Mouse (Mus musculus): ENCODE data around the gene Cd164l2.
A peak's percentile ranks its signal among the peaks of the same experiment; 100 is the strongest.

The Cd164l2 gene

DNA sequence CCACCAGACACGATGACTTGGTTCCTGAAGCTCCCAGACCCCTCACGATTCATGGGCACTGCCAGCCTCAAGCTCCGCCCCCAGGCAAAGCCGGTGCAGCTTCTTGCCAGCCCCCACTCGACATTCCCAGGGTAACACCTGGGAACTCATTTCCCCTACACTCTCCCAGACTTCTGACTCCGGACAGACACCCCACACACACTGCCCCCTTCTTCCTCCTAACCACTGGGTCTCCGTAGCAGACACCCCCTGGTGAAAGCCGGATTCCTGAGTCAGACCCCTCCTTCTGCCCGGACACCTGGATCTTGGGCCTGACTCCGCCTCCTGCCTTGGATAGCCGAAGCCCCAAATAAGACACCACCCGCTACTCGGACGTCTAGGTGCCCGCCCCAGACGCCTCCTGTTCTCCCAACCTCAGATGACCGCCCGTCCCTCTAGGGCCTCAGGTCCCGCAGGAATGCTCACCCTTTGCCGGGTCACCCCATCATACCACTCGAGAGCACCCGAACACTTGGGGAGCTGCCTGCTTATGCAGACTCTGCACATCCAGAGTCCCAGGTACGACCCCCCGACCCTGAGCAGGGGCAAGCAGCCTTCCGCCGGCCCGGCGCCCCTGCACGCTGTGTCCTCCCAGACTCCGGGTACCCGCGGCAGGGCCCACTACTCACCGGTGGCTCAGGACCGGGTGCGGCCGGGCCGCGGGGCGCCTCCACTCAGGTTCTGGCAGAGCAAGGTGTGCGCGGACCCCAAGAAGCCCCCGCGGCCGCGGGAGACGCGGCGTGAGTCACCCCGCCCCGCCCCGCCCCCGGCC is at the start of gene Cd164l2, which contains the start of gene Gpr3:
Gene Cd164l2, plus strand, starts transcription at position 381 of the 811 bp plus-strand sequence.
Gene Gpr3, minus strand, starts transcription at position 786 of the 811 bp plus-strand sequence.
- no peak for DNase-seq (ENCODE audit: low spot score)

DNA sequence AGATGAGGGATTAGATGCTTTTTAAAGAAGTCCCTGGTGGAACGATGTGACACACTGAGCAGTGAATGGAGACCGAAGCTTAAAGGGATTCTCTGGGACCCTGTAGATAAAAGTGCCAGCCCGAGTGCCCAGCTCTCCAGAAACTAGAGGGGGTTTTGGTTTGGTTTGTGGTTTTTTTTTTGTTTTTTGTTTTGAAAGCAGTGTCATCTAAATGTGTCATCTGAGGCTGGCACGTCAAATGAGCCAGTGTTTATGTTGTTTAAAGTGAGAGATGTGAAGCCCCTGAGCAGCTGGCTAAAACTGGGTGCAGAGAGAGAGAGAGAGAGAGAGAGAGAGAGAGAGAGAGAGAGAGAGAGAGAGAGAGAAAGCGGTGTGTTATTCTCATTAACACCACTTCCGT is 49.7 kb upstream of the Cd164l2 start:
- no peak for DNase-seq (ENCODE audit: low spot score)

GRCm38 (mm10) chr4:133166773-133167172 is 45.2 kb upstream of the Cd164l2 start:
- DNase-seq (ENCODE audit: low spot score) = no peak

DNA sequence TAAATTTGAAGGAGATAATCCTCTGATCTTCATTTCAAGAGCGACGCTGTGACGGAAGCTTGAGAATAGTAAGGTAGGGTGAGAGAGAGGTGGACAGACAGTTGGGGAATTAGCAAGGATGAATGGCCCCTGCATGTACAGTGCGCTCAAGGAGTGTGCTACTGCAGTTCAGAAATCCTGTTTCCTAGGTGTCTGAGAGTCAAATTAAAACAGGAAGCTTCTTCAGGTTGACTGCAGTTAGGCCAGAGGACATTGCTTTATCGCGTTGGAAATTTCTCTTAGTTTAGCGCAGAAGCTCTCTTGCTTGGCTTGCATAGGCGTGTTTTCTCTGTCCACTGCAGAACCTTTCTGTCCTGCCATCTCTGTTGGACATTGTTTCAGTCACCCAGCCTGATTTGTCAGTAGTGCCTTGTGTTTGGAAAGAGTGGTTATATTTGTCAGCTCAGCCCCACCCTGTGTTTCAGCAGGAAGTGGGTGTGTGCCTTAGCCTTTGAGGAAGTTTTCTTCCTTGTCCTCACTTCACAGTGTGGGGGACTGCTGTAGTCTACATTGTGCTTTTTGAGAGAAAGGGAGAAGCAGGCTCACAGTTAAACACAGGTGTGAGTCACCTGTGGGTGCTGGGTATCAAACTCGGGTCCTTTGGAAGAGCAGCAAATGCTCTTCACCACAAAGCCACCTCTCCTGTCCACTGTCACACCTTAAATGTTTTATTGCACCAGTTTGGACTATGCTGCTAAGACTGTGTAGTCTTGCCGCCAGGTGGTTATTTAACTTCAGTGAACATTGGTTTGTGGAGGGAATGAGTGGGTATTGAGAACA is 42.5 kb upstream of the Cd164l2 start:
- no peak for DNase-seq (ENCODE audit: low spot score)

DNA sequence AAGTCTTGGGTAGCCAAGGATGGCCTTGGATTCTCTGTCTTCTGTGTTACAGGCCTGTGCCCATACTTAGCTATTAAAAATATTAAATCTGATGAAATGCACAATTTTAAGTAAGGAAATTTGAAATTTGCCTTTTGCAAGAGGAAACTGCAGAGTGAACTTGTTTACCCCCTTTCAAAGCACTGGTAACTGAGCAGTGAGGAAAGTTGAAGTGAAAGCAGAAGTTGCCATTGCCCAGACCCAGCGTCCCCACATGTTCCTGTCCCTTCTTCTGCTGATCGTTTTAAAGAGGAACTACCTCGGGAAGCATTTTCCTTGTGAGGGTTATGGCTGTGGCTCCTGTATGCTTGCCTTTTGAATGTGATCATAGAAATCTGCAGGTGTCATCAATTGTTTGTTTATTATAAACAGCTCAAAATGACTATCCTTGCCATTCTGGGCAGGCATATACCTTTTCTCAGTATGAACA is 41.8 kb upstream of the Cd164l2 start:
- DNase-seq (ENCODE audit: low spot score) = no peak

DNA sequence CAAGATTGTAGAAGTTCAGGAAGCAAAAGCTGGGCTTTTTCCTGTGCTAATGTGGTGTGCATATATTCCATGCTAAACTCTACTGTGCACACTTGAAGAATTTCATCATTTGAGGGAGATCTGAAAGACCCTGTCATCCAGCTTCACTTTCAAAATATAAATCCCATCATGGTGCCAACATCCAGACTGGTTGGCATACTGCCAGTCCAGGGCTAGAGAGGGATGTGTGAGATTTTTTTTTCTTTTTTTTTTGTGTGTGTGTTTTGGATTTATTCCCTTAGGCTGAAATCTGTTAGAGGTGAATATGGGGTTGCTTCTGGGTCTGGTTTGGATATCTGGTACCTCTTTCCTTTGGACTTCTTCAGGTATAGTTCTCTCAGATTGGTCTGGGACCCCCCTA is 41.3 kb upstream of the Cd164l2 start:
- no peak for DNase-seq (ENCODE audit: low spot score)

- no peak for DNase-seq (ENCODE audit: low spot score)
Observed at GRCm38 (mm10) chr4:133172451-133172850, 39.5 kb upstream of the Cd164l2 start.

GRCm38 (mm10) chr4:133174361-133174760 is 37.6 kb upstream of the Cd164l2 start:
- no peak for DNase-seq (ENCODE audit: low spot score)

DNA sequence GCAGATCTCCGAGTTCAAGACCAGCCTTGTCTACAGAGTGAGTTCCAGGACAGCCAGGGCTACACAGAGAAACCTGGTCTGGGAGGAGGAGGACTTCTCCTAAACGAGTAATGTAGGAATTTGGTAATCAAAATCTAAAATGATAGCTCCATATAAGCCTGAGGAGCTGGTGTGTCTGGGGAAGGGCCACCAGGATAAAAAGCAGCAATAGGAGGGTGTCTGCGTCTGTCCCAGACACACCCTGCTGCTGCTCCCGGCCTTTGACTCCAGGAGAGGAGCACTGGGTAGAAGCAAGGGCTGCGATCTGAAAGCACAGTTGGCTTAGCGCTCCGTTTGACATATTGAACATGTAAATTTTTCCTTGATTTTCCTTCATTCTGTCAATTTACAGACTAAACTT is 36.7 kb upstream of the Cd164l2 start:
- no peak for DNase-seq (ENCODE audit: low spot score)

DNA sequence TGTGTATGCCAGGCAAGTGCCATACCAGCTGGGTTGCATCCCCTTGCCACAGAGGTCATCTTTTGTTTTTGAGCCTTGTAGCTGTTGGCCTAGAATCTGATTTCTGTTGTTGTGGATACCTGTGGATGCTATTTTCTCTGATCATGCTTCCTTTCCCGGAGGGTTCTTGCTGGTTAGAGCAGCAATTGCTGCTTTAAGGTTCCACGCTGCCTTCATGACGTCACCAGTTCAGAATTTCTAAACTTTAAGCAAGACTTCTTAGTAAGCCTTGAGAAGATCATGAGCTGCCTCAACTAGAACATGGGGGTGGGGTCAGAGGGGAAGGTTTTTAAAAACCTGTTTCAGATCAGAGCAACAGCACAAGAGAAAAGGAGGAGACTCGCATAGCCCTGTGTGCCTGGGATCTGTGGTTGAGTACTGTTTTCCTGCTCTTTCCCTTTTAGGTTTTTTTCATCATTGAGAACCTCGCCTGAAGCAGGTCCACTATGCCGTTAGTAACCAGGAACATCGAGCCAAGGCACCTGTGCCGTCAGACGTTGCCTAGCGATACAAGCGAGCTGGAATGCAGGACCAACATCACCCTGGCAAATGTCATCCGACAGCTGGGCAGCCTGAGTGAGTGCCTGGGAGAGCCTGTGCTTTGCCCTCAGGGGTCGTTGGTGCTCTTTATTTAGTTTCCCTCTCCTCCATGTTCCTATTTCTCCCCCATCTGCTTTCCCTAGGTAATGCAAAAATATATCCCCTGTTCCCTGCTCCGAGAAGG is 35.8 kb upstream of the Cd164l2 start:
- no peak for DNase-seq (ENCODE audit: low spot score)

- DNase-seq (ENCODE audit: low spot score) = no peak
Observed at GRCm38 (mm10) chr4:133176761-133177403, 35.0 kb upstream of the Cd164l2 start.

GRCm38 (mm10) chr4:133178305-133178704 is 33.6 kb upstream of the Cd164l2 start:
- DNase-seq (ENCODE audit: low spot score) = no peak

DNA sequence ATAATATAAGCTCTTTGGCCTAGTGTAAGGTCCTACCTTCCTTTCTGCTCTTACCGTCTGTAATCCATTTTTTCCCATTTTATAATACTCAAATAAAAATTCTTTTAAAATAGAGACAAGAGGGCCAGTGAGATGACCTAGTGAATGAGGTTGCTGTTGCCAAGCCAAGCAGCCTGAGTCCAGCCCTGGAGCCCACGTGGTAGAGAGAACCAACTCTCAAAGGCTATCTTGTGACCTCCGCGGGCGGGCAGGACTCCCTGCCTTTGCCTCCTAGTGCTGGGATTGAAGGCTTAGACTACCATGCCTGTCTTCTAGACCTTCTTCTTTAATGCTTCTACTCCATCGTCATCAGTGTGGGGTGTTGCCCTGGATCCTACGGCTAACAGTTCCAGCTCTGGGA is 32.7 kb upstream of the Cd164l2 start:
- DNase-seq (ENCODE audit: low spot score) = no peak

DNA sequence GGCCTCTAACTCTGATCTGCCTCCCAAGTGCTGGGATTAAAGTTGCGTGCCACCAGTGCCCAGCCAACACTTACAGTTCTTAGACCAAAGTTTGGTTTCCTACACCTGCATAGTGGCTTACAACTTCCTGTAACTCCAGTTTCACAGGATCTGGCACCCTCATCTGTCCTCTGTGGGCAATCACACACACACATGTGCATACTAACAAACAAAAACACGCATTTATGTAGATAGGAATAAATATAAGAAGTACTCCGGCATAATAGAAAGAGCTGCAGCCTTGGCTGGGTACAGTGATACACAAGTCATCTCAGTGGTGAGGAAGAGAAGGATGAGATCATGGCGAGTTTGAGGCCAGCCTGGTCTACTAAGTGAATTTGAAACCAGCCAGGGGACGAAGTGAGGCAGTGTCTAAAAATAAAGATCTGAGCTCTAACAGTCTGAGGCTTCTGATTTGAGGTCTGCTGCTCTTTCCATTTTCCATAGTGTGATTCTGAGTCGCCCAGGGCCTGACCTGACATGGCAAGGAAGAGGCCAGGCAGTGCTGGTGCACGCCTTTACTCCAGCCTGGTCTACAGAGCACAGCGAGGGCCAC is 29.4 kb upstream of the Cd164l2 start:
- DNase-seq (ENCODE audit: low spot score) = no peak

DNA sequence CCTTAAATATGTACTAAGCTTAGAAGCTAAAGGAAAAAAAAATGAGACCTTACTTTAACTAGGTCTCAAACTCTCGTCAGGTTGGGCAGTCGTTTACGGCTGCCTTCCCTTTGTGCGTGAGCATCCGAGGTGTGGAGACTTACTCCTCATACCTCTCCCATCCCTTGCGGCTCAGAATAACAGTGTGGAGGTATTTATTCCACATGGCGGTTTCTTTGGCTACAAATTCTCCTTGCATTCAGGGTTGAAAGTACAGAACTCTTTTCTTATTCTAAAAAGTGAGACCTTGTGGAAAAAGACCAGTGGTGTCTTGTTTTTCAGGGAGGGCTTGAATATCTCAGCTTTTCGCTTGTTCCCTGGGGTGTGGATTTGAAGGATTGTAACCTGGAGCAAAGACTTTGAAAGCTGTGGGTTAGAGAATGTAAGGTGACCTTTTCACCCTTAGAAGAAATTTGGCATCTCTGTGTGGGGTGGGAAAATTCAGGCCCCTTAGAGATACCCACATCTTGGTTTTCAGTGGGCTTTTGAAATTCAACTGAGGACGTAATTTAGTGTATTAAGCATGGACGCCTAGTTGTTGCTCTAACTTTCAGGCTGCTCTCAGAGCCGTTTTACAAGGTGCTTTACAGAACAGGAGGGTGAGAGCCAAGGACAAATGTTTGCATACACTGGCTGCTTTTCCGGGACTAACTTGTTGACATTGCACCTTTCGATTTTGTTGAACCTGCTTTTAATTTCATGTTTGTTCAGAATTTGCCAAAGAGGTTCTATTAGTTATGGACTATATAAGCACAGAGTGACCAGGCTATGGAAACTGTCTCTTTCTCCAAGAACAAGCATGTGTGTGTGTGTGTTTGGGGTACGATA is 27.7 kb upstream of the Cd164l2 start:
- DNase-seq (ENCODE audit: low spot score) = no peak

DNA sequence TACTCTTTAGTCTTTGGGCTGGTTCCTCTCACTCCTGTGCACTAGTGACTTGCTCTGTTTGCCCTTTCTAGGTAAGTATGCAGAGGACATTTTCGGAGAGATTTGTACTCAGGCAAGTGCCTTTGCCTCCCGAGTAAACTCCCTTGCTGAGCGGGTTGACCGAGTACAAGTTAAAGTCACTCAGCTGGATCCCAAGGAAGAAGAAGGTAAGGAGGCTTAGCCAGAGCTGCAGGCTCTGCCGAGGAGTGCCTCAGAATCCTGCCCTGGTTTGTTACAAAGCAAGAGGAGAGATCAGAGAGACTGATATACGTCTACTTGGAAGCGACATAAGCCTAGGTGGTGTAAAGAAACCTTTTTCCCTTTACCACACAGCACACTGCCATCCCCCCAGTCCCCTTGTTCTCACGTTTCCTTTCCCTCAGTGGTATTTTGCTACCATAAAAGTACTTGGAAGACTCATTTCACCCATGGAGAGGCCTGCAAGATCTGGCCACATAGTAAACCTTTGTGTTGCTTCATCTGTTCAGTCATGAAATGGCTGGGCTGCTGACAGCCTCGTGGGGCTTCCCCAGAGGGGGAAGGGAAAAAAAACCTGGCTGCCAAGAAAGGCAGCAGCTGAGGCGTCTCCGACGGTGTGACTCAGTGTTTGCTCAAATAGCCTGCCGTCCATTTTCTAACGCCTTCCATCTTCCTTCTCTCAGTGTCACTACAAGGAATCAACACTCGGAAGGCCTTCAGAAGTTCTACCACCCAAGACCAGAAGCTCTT is 26.8 kb upstream of the Cd164l2 start:
- DNase-seq (ENCODE audit: low spot score) = peak; percentile 88

GRCm38 (mm10) chr4:133185893-133186292 is 26.0 kb upstream of the Cd164l2 start:
- DNase-seq (ENCODE audit: low spot score) = peak; percentile 26

GRCm38 (mm10) chr4:133186856-133187255 is 25.1 kb upstream of the Cd164l2 start:
- DNase-seq (ENCODE audit: low spot score) = no peak

- DNase-seq (ENCODE audit: low spot score) = no peak
Observed at GRCm38 (mm10) chr4:133189396-133189795, 22.5 kb upstream of the Cd164l2 start.

DNA sequence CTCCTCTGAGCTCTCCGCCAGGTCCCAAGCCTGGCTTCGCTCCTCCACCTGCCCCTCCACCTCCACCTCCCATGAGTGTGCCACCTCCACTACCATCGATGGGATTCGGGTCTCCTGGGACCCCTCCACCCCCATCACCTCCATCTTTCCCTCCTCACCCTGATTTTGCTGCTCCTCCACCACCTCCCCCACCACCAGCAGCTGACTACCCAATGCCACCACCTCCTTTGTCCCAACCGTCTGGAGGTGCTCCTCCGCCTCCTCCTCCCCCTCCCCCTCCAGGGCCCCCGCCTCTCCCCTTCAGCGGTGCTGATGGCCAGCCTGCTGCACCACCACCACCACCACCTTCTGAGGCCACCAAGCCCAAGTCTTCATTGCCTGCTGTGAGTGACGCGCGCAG is 17.4 kb upstream of the Cd164l2 start:
- no peak for DNase-seq (ENCODE audit: low spot score)

All from adipocyte (in vitro differentiated cells).